Mouse (Mus musculus) bone marrow macrophage, adult 2 months (primary cell): ENCODE data around the gene Znrd1as.

Experiments used
- CTCF ChIP-seq: IDR thresholded peaks from 2 replicates; pipeline ENCODE4 v1.5.1; 2012; ENCODE audit warnings: low read depth, mild to moderate bottlenecking, low read length, moderate library complexity
- POLR2A ChIP-seq: IDR thresholded peaks from 2 replicates; pipeline ENCODE4 v1.6.1; 2012; ENCODE audit warnings: mild to moderate bottlenecking, low read depth, low read length, borderline replicate concordance

DNA sequence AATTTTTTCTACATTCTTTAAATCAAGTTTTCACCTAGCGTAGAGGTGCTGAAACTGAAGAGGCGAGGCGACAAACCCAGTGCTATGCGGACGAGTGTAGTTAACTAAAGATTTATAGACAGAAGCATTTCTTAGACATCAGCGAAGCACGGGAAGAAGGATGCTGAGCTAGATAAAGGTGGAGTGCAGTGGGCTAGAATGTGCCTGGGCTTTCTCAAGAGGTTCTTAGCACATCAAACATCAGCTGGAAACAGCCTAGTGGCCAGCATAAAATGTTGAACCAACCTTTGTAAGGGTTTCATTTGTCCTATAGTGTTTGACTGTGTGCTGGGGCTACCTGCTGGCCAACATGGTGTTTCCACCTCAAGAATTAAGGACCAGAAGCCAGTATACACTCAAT is 42.5 kb downstream of the Znrd1as start, which contains the start of gene Zfp57:
- TF ChIP-seq POLR2A (no peak), CTCF (no peak)
